8 mouse cellular contexts compared by ENCODE assay signal in genomic region chr1:39478896-39479200, GRCm38 (mm10). TPM values are rescaled to one million over a fixed set of nuclear protein-coding genes. Genes with fewer than 3 reads are reported as not detected.
A peak's percentile ranks its signal among the peaks of the same experiment; 100 is the strongest.
DNase-seq lines count a peak whose midpoint lies in the region; ATAC-seq and TF ChIP-seq lines count a peak whose summit lies in the region.

No protein-coding gene starts in this region.

- DNase-seq in heart, adult 8-10 months (ENCODE audit: low spot score), result no peak
- DNase-seq in G1E (ENCODE audit: low spot score), result no peak
- no peak for DNase-seq in hindbrain, embryonic 10.5 days (ENCODE audit: low spot score)
- no peak for DNase-seq in ovary, adult 18-20 months (ENCODE audit: low spot score)
- no peak for DNase-seq in urinary bladder, postnatal 36 days (ENCODE audit: low spot score in 2 of 2)
- no peak for DNase-seq in layer of hippocampus, adult 18-20 months (ENCODE audit: low spot score in 2 of 2)

- ATAC-seq in heart, embryonic 13.5 days (ENCODE audit: extremely low read depth, insufficient number of reproducible peaks, low FRiP score, low TSS enrichment), result no peak
- ATAC-seq in G1E (ENCODE audit: extremely low read depth, insufficient number of reproducible peaks, low FRiP score, poor library complexity, severe bottlenecking), result no peak

- 0 out of 2 replicates have a peak, but pooled peaks cover 4% of the 10 kb centered on the region for H3K9me3 ChIP-seq in heart, embryonic 13.5 days
- peaks cover 3% of the 10 kb centered on the region for H3K9me3 ChIP-seq in G1E (replicated peaks)
- no peaks in the 10 kb centered on the region for H3K9me3 ChIP-seq in hindbrain, embryonic 10.5 days
- peaks cover 8% of the 10 kb centered on the region for H3K9me3 ChIP-seq in megakaryocyte, embryonic 14.5 days

- peaks cover 32% of the 10 kb centered on the region for H3K4me1 ChIP-seq in heart, embryonic 13.5 days
- peaks cover 64% of the 10 kb centered on the region for H3K4me1 ChIP-seq in G1E (ENCODE audit: insufficient read depth, low read depth, low read length)
- H3K4me1 ChIP-seq in hindbrain, embryonic 10.5 days (replicated peaks), result peaks cover 33% of the 10 kb centered on the region
- H3K4me1 ChIP-seq in megakaryocyte, embryonic 14.5 days, result peaks cover 69% of the 10 kb centered on the region

- H3K4me2 ChIP-seq in heart, embryonic 13.5 days, result peak overlapping the region; percentile 100

- peak overlapping the region; percentile 84 for H3K4me3 ChIP-seq in heart, embryonic 13.5 days
- peak overlapping the region; percentile 82 for H3K4me3 ChIP-seq in G1E (ENCODE audit: low read depth, low read length)
- peak overlapping the region; percentile 76 for H3K4me3 ChIP-seq in hindbrain, embryonic 10.5 days
- H3K4me3 ChIP-seq in megakaryocyte, embryonic 14.5 days (replicated peaks), result peak overlapping the region; percentile 94

- WGBS in heart, embryonic 13.5 days, result 5% methylated on average over 10 of the region's 10 CpGs
- WGBS in hindbrain, embryonic 10.5 days, result 4% methylated on average over 10 of the region's 10 CpGs

- 0 out of 2 replicates have a peak, but pooled peaks cover 4% of the 10 kb centered on the region for H3K36me3 ChIP-seq in heart, embryonic 13.5 days
- H3K36me3 ChIP-seq in G1E (replicated peaks), result peaks cover 22% of the 10 kb centered on the region
- peaks cover 3% of the 10 kb centered on the region; the same call in 1 of the 2 replicates for H3K36me3 ChIP-seq in hindbrain, embryonic 10.5 days
- H3K36me3 ChIP-seq in megakaryocyte, embryonic 14.5 days (replicated peaks; ENCODE audit: low read length), result peaks cover 14% of the 10 kb centered on the region

- 0 out of 2 replicates have a peak, but pooled peaks cover 4% of the 10 kb centered on the region for H3K27me3 ChIP-seq in heart, embryonic 13.5 days (replicated peaks)
- no peaks in the 10 kb centered on the region for H3K27me3 ChIP-seq in G1E (ENCODE audit: insufficient read depth, low read length)
- H3K27me3 ChIP-seq in hindbrain, embryonic 10.5 days (ENCODE audit: insufficient read depth, poor library complexity, severe bottlenecking), result peaks cover 24% of the 10 kb centered on the region
- peaks cover 26% of the 10 kb centered on the region for H3K27me3 ChIP-seq in megakaryocyte, embryonic 14.5 days (replicated peaks)

- peak overlapping the region; percentile 77 for H3K27ac ChIP-seq in heart, embryonic 13.5 days (replicated peaks)
- peak overlapping the region; percentile 92 for H3K27ac ChIP-seq in hindbrain, embryonic 10.5 days

- TF ChIP-seq CTCF in G1E (IDR thresholded peaks at IDR 0.05; ENCODE audit: low read depth, low read length), result no peak

- peak overlapping the region; percentile 91 for H3K9ac ChIP-seq in heart, embryonic 13.5 days

RNA-seq across cellular contexts. Expression of gene Tbc1d8, which starts 0.3 kb away (rescaled TPM):
- polyA plus RNA-seq in heart, embryonic 13.5 days (2015; fragmentation: Nextera tagmentation; extraction: Ambion mirVana), result 11.5 and 11.7 TPM in 2 replicates
- total RNA-seq in heart, adult 8-10 months (2022), result 1 to 10 TPM; 5.6 to 8.9 (median 5.8) TPM
- 3.5 and 5.7 TPM in 2 replicates for total RNA-seq in G1E (2014; fragmentation: Nextera tagmentation)
- total RNA-seq in G1E (2017), result 6.9 and 8.4 TPM in 2 replicates
- 3.9 TPM in 2 replicates for polyA plus RNA-seq in G1E (2012)
- polyA plus RNA-seq in hindbrain, embryonic 10.5 days (2016; fragmentation: Nextera tagmentation; extraction: Ambion mirVana), result 5.9 and 6.3 TPM in 2 replicates
- polyA plus RNA-seq in megakaryocyte, embryonic 14.5 days (2012; ENCODE audit: insufficient read depth, low replicate concordance), result 1.7 and 6.4 TPM in 2 replicates
- total RNA-seq in layer of hippocampus, adult 18-20 months (2021), result 10 to 100 TPM in 1 of 2 experiments, 1 to 10 TPM in 1; 8.8 to 12.4 TPM

RNA-seq across cellular contexts. Expression of gene Cnot11, which starts 55.9 kb away (rescaled TPM):
- 14.0 and 15.0 TPM in 2 replicates for polyA plus RNA-seq in heart, embryonic 13.5 days (2015; fragmentation: Nextera tagmentation; extraction: Ambion mirVana)
- total RNA-seq in heart, adult 8-10 months (2022), result 10 to 100 TPM; 13.3 to 15.1 (median 14.3) TPM
- total RNA-seq in G1E (2014; fragmentation: Nextera tagmentation) (44.8 and 46.5 TPM in 2 replicates), G1E (2017) (37.9 and 41.2 TPM in 2 replicates)
- polyA plus RNA-seq in G1E (2012), result 117 and 176 TPM in 2 replicates
- 26.2 and 26.9 TPM in 2 replicates for polyA plus RNA-seq in hindbrain, embryonic 10.5 days (2016; fragmentation: Nextera tagmentation; extraction: Ambion mirVana)
- 29.4 and 46.8 TPM in 2 replicates for polyA plus RNA-seq in megakaryocyte, embryonic 14.5 days (2012; ENCODE audit: insufficient read depth, low replicate concordance)
- 10 to 100 TPM; 22.7 to 22.9 TPM for total RNA-seq in layer of hippocampus, adult 18-20 months (2021)
